Mouse (Mus musculus) neural tube, embryonic 13.5 days (tissue): ENCODE measurements around the gene Chka. TPM values are rescaled to one million over a fixed set of nuclear protein-coding genes. Genes with fewer than 3 reads are reported as not detected.

ENCODE experiments used
- ATAC-seq: fragments of 200-750 bp; cut with Nextera tagmentation; 2 replicates; pipeline ENCODE4 v1.8.0; 2017; ENCODE audit warnings: low read depth, mild to moderate bottlenecking, moderate TSS enrichment, moderate library complexity
- H3K27ac ChIP-seq: fragments of 300-500 bp; sonication (generic); replicated peaks from 2 replicates; pipeline ENCODE4 v1.5.1; 2015; ENCODE audit warnings: moderate library complexity, mild to moderate bottlenecking, inconsistent platforms
- H3K27me3 ChIP-seq: fragments of 300-500 bp; sonication (generic); 2 replicates; pipeline ENCODE4 v1.6.1; 2015; ENCODE audit warnings: mild to moderate bottlenecking, inconsistent platforms
- H3K36me3 ChIP-seq: fragments of 300-500 bp; sonication (generic); 2 replicates; pipeline ENCODE4 v1.6.1; 2015; ENCODE audit warnings: mild to moderate bottlenecking, inconsistent platforms
- H3K4me1 ChIP-seq: fragments of 300-500 bp; sonication (generic); replicated peaks from 2 replicates; pipeline ENCODE4 v1.6.1; 2015; ENCODE audit warnings: inconsistent platforms
- H3K4me2 ChIP-seq: fragments of 300-500 bp; sonication (generic); 2 replicates; pipeline ENCODE4 v1.6.1; 2015; ENCODE audit warnings: inconsistent platforms, mild to moderate bottlenecking, moderate library complexity
- H3K4me3 ChIP-seq: fragments of 300-500 bp; sonication (generic); 2 replicates; pipeline ENCODE4 v1.5.1; 2015; ENCODE audit warnings: mild to moderate bottlenecking, inconsistent platforms
- H3K9ac ChIP-seq: fragments of 300-500 bp; sonication (generic); 2 replicates; pipeline ENCODE4 v1.6.1; 2015; ENCODE audit warnings: moderate library complexity, mild to moderate bottlenecking, inconsistent platforms
- H3K9me3 ChIP-seq: fragments of 300-500 bp; sonication (generic); 2 replicates; pipeline ENCODE4 v1.6.1; 2016; ENCODE audit warnings: inconsistent platforms
- WGBS: fragments of 180-500 bp; shearing (Covaris S2); methylation state at CpG from one replicate; pipeline ENCODE4 v1.1.7; 2015; 5-methylcytosine and 5-hydroxymethylcytosine counted together
- polyA plus RNA-seq: library from polyadenylated mRNA; unstranded; fragments of >200 nt; fragmentation: Nextera tagmentation; extraction: Ambion mirVana; gene quantifications from 2 replicates; pipeline ENCODE4 v1.2.1, GENCODE M21; 2015

Chka gene
- polyA plus RNA-seq, 1 experiment from 2014 or later: 54.6 TPM

DNA sequence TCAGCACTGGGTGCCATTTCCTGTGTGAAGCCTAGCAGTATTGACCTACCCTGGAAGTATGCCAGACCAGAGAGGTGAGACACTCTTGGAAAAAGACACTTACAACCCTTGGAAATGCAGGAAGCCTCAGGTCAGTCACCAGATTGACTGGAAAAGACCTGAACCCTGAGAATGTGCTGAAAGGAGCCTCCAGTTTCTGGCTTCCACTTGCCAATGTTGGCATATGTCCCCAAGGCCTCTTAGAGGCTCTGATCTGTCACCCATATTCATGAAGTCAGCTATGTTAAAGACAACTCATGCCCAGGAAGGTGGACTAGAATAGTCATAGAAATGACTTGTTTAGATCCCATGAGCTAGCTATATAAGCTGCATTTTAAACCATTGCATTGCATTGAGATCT, 19.9 kb downstream of the Chka start:
- no peaks in the 10 kb centered on the region for H3K9me3 ChIP-seq
- no peaks in the 10 kb centered on the region for H3K27me3 ChIP-seq
- peaks cover 11% of the 10 kb centered on the region; the same call in 1 of the 2 replicates for H3K4me1 ChIP-seq
- no peak overlapping the region for H3K4me3 ChIP-seq
- H3K36me3 ChIP-seq: peaks cover 10% of the 10 kb centered on the region
- H3K27ac ChIP-seq: no peak overlapping the region
- no peak overlapping the region for H3K9ac ChIP-seq
- no peak overlapping the region for H3K4me2 ChIP-seq
- ATAC-seq: no peak

DNA sequence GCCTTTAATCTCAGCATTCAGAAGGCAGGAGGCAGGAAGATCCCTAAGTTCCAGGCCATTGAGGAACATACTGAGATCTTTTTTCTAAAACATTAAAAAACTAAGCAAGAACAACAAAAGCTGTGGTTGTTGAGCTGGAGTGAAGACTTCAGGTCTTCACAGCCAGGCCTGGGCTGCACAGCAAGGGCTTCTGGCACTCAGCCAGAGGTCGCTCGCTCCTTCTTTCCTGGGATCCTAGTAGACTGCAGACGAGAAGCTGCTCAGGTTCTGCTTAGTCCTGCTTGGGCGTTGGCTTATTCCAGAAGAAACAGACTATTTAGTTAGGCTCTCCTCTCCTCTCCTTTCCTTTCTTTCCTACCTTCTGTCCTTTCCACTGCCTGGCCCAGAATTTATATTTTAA, 20.8 kb downstream of the Chka start:
- Histone ChIP-seq H3K4me2 (no peak overlapping the region), H3K36me3 (peaks cover 11% of the 10 kb centered on the region), H3K27me3 (no peaks in the 10 kb centered on the region), H3K4me1 (peaks cover 11% of the 10 kb centered on the region; the same call in 1 of the 2 replicates), H3K4me3 (no peak overlapping the region), H3K9ac (no peak overlapping the region), H3K9me3 (no peaks in the 10 kb centered on the region), H3K27ac (no peak overlapping the region)
- no peak for ATAC-seq
- 65% methylated on average over 4 of the region's 4 CpGs for WGBS

DNA sequence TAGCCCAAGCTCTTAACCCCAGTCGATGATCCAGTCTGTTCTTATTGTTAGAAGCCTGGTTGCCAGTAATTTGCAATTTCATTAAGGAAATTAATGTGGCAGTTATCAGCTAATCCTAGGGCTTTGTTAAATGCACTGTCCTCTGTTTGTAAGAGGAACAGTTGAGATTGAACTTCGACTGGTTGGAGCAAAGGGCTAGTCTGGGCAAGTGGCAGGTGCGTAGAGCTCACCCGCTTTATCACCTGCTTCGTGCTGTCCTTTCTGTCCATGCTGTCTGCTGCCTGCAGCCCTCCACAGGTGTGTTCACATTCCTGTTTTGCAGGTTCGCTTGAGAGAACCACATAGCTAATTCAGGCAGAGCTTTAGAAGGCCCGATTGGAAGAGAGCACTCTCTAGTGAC, 23.5 kb downstream of the Chka start:
- Histone ChIP-seq H3K9ac (no peak overlapping the region), H3K36me3 (peaks cover 14% of the 10 kb centered on the region), H3K4me3 (no peak overlapping the region), H3K27ac (no peak overlapping the region), H3K4me2 (no peak overlapping the region), H3K4me1 (peaks cover 11% of the 10 kb centered on the region; the same call in 1 of the 2 replicates), H3K9me3 (no peaks in the 10 kb centered on the region), H3K27me3 (no peaks in the 10 kb centered on the region)
- no peak for ATAC-seq
- WGBS: 91% methylated on average over 7 of the region's 7 CpGs

DNA sequence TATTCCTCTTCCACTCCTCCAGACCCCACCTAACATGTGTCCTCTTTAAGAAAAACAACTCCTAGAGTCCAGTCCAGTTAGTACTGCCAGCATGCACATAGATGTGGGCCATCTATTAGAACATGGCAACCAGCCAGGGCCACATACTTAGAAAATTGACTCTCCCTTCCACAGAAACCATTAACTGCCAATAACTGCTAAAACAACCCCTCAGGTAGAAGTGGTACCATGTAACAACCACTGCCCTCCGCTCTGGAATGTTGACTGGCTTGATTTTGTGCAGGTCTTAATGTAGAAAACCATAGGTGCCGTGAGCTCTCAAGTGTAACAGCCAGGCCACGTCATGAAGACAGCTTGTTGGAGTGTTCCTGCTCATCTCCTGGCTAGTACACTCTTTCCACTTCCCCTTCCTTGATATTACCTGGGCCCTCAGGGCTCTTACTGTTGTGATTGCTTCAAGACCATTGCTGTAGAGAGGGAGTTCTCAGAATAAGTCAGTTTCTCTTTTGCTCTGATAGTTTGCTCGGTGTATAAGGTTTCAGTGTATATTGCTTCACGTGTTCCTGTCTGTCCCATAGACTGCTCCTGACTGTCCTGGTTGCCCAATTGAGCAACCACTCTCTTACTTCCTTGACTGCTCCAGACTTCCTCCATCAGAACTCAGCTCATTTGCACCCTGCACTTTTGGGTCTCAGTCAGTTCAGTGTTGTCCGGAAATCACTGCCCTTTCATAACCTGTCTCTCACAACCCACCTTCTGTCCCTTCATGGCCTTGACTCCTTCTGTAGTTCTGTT, 28.7 kb downstream of the Chka start:
- H3K4me2 ChIP-seq: no peak overlapping the region
- no peaks in the 10 kb centered on the region for H3K9me3 ChIP-seq
- no peak overlapping the region for H3K4me3 ChIP-seq
- peaks cover 25% of the 10 kb centered on the region for H3K36me3 ChIP-seq
- H3K4me1 ChIP-seq: no peaks in the 10 kb centered on the region
- no peak overlapping the region for H3K27ac ChIP-seq
- ATAC-seq: no peak
- no peaks in the 10 kb centered on the region for H3K27me3 ChIP-seq
- WGBS: 92% methylated on average over 6 of the region's 6 CpGs
- H3K9ac ChIP-seq: no peak overlapping the region

DNA sequence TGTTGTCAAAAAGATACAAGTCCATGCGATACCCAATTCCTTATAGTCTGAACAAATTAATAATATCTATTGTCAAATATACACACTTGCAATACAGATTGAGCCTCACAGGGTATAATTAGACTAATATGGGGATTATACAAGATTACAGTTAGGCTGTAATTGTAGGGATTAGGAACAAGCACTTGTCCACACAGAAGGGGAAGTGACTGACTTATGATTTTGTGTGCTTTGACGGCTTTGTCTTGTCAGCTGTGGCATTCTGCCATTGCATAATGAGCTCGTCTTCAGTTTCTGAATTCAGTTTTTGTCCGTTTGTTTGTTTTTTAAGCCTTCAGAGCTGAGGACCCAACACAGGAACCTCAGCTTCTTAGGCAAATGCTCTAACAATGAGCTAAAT, 30.6 kb downstream of the Chka start:
- no peak overlapping the region for H3K4me3 ChIP-seq
- H3K4me2 ChIP-seq: no peak overlapping the region
- H3K9me3 ChIP-seq: no peaks in the 10 kb centered on the region
- H3K27me3 ChIP-seq: no peaks in the 10 kb centered on the region
- 85% methylated on average over 4 of the region's 4 CpGs for WGBS
- H3K27ac ChIP-seq: no peak overlapping the region
- peaks cover 28% of the 10 kb centered on the region for H3K36me3 ChIP-seq
- H3K9ac ChIP-seq: no peak overlapping the region
- no peaks in the 10 kb centered on the region for H3K4me1 ChIP-seq
- no peak for ATAC-seq

GRCm38 (mm10) chr19:3884325-3884990, 32.9 kb downstream of the Chka start:
- Histone ChIP-seq H3K4me1 (no peaks in the 10 kb centered on the region), H3K27ac (no peak overlapping the region), H3K4me3 (no peak overlapping the region), H3K9ac (no peak overlapping the region), H3K9me3 (no peaks in the 10 kb centered on the region), H3K4me2 (no peak overlapping the region), H3K27me3 (no peaks in the 10 kb centered on the region), H3K36me3 (peaks cover 42% of the 10 kb centered on the region)
- ATAC-seq: no peak
- WGBS: 86% methylated on average over 6 of the region's 6 CpGs

DNA sequence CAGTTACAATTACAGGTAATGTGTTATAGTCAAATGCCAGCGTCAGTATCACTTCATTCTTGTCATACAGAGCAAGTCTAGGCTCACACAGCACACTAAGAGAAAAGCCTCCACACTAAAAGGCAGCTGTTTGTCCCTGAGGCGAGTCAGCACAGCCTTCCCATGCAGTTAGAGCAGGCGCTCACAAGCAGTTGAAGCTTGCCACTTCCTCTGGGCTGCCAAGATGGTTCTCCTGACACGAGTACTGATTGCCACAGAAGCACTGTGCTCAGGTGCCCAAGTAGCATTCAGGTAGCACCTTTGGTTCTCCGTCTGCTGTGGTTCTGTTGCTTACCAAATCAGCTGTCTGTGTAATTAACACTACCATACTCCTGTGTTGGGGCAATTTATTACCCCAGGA, 37.5 kb downstream of the Chka start:
- H3K27ac ChIP-seq: no peak overlapping the region
- no peaks in the 10 kb centered on the region for H3K4me1 ChIP-seq
- ATAC-seq: no peak
- H3K9ac ChIP-seq: no peak overlapping the region
- H3K36me3 ChIP-seq: peaks cover 83% of the 10 kb centered on the region
- no peak overlapping the region for H3K4me3 ChIP-seq
- H3K9me3 ChIP-seq: no peaks in the 10 kb centered on the region
- H3K4me2 ChIP-seq: no peak overlapping the region
- no peaks in the 10 kb centered on the region for H3K27me3 ChIP-seq
- 91% methylated on average over 5 of the region's 5 CpGs for WGBS

- Histone ChIP-seq H3K9me3 (no peaks in the 10 kb centered on the region), H3K4me2 (no peak overlapping the region), H3K27ac (no peak overlapping the region), H3K4me1 (peaks cover 9% of the 10 kb centered on the region), H3K36me3 (peaks cover 89% of the 10 kb centered on the region), H3K4me3 (no peak overlapping the region), H3K9ac (no peak overlapping the region), H3K27me3 (no peaks in the 10 kb centered on the region)
- 91% methylated on average over 8 of the region's 8 CpGs for WGBS
- ATAC-seq: no peak
Measured at GRCm38 (mm10) chr19:3890181-3890580, 38.6 kb downstream of the Chka start.

DNA sequence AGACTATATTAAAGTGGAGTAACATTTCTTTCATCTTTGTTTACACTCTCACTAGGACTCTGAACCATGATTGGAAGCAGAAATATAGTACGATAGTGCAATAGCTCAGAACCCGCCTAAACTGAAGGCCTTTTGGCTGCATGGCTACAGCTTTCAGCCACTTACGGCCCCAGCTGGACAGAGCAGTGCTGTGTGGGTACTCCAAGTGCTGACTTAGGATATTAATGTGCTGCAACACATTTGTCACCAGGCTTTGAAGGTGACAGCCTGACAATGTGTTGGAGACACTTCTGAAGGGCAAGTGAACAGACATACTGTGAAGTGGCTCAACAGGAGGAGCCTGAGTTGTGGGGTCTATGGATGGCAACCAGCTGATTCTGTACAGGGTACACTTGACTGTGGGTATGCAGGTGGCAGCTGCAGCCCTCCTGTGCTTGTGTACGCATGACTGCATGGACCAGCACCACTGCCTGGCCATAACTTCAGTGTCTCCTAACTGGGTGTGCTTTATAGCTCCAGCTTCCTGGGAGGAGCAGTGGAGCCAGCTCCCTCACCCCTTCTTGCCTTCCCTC, 42.1 kb downstream of the Chka start:
- peaks cover 22% of the 10 kb centered on the region for H3K4me1 ChIP-seq
- no peak overlapping the region for H3K27ac ChIP-seq
- 86% methylated on average over 4 of the region's 4 CpGs for WGBS
- H3K36me3 ChIP-seq: peaks cover 76% of the 10 kb centered on the region
- no peak overlapping the region for H3K9ac ChIP-seq
- ATAC-seq: no peak
- H3K9me3 ChIP-seq: no peaks in the 10 kb centered on the region
- no peak overlapping the region for H3K4me2 ChIP-seq
- no peak overlapping the region for H3K4me3 ChIP-seq
- H3K27me3 ChIP-seq: no peaks in the 10 kb centered on the region

GRCm38 (mm10) chr19:3894294-3894693, 42.7 kb downstream of the Chka start:
- no peak for ATAC-seq
- peaks cover 70% of the 10 kb centered on the region for H3K36me3 ChIP-seq
- H3K4me1 ChIP-seq: peaks cover 22% of the 10 kb centered on the region

DNA sequence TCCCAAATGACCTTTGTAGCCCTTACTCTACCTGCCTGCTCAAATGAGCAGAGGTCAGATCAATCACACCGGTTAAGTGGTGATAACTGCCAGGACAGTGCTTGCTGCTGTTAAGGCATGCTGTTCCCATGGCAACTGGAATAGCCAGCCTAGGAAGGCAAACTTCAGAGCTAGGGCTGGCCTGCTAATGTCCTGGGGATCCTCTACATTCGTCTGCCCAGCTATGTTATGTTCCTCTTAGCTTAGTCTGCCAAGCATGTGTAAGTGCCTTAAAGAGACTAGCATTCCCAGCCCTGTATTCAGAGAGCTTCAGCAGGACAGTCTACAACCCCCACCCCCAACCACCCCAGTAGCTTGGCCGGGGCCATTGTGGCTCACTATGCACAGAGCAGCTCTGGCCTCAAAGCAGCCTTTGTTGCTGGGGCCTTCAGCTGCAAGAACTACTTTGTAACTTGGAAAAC, 43.6 kb downstream of the Chka start:
- no peaks in the 10 kb centered on the region for H3K9me3 ChIP-seq
- H3K27ac ChIP-seq: peak overlapping the region; percentile 82
- 15% methylated on average over 3 of the region's 3 CpGs for WGBS
- peak; percentile 81 for ATAC-seq
- no peak overlapping the region for H3K9ac ChIP-seq
- H3K4me3 ChIP-seq: no peak overlapping the region
- no peaks in the 10 kb centered on the region for H3K27me3 ChIP-seq
- peaks cover 61% of the 10 kb centered on the region for H3K36me3 ChIP-seq
- H3K4me1 ChIP-seq: peaks cover 22% of the 10 kb centered on the region
- H3K4me2 ChIP-seq: no peak overlapping the region

More at GRCm38 (mm10) chr19:3894294-3894693, 42.7 kb downstream of the Chka start:
- 93% methylated on average over 2 of the region's 2 CpGs for WGBS
- H3K27me3 ChIP-seq: no peaks in the 10 kb centered on the region
- no peak overlapping the region for H3K4me2 ChIP-seq
- no peak overlapping the region for H3K4me3 ChIP-seq
- H3K27ac ChIP-seq: peak overlapping the region; percentile 82
- H3K9me3 ChIP-seq: no peaks in the 10 kb centered on the region
- no peak overlapping the region for H3K9ac ChIP-seq

DNA sequence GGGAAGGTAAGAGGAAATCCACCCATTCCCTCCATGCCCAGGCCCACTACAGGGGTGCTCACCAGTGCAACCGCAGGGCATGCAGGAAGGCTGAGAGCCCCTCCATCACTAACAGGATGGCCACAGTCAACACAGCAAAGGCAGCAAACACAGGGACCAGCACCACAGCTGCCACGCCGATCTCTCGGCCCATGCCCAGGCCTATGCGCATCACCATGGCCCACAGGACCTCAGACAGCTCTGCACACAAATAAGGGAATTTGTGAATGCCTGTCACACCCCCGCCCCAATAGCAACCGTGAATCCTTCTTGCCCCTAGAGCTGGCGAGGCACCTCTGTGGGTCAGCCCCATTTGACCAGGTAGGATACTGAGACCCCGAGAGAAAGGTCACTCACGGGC, 44.6 kb downstream of the Chka start:
- Histone ChIP-seq H3K4me3 (no peak overlapping the region), H3K9ac (0 out of 2 replicates have a peak overlapping the region, but pooled peaks have one; percentile 17), H3K27me3 (no peaks in the 10 kb centered on the region), H3K4me2 (no peak overlapping the region), H3K9me3 (no peaks in the 10 kb centered on the region), H3K4me1 (peaks cover 22% of the 10 kb centered on the region), H3K36me3 (peaks cover 51% of the 10 kb centered on the region), H3K27ac (peak overlapping the region; percentile 82)
- WGBS: 92% methylated on average over 10 of the region's 10 CpGs
- ATAC-seq: no peak
